In genomic region chr17:32281126-32281525, GRCm38 (mm10) we compare ENCODE assay signal across 17 mouse cellular contexts. TPM values are rescaled to one million over a fixed set of nuclear protein-coding genes. Genes with fewer than 3 reads are reported as not detected.
DNase-seq lines count a peak whose midpoint lies in the region; ATAC-seq and TF ChIP-seq lines count a peak whose summit lies in the region.
"Had no signal": no experiment of that assay in that cellular context is flagged by ENCODE, and none has a peak within 500 bp of the region (broad histone marks: within the 10 kb centered on the region; RNA-seq: fewer than 3 reads in every experiment).

No protein-coding gene starts in this region.

- H3K27me3 ChIP-seq in limb, embryonic 12.5 days: no peaks in the 10 kb centered on the region
- no peaks in the 10 kb centered on the region for H3K27me3 ChIP-seq in limb, embryonic 10.5 days (ENCODE audit: low read depth, poor library complexity, severe bottlenecking)
- no peaks in the 10 kb centered on the region for H3K27me3 ChIP-seq in ES-Bruce4 (ENCODE audit: control insufficient read depth, insufficient read depth, low read length, poor library complexity, severe bottlenecking)
- no peaks in the 10 kb centered on the region for H3K27me3 ChIP-seq in liver, embryonic 16.5 days (ENCODE audit: control insufficient read depth, insufficient read depth, low read depth, low read length)
- no peaks in the 10 kb centered on the region for H3K27me3 ChIP-seq in forebrain, embryonic 11.5 days (ENCODE audit: control insufficient read depth, insufficient read depth, low read length)
- H3K27me3 ChIP-seq: forebrain, embryonic 15.5 days; midbrain, embryonic 12.5 days had no signal

- H3K4me1 ChIP-seq in limb, embryonic 12.5 days (replicated peaks): peaks cover 24% of the 10 kb centered on the region
- H3K4me1 ChIP-seq in limb, embryonic 10.5 days: peaks cover 22% of the 10 kb centered on the region; the same call in 1 of the 2 replicates
- no peaks in the 10 kb centered on the region for H3K4me1 ChIP-seq in ES-Bruce4 (ENCODE audit: control insufficient read depth, insufficient read depth, low read length)
- H3K4me1 ChIP-seq in liver, embryonic 16.5 days (ENCODE audit: control insufficient read depth, low read depth, low read length): peaks cover 36% of the 10 kb centered on the region
- peaks cover 9% of the 10 kb centered on the region; the same call in 1 of the 2 replicates for H3K4me1 ChIP-seq in forebrain, embryonic 11.5 days (replicated peaks; ENCODE audit: control insufficient read depth, insufficient read depth, low read length)

- TF ChIP-seq CTCF in ES-Bruce4 (IDR thresholded peaks at IDR 0.05; ENCODE audit: low read depth, low read length): no peak

- no peak for DNase-seq in limb, embryonic 10.5 days (ENCODE audit: low spot score)
- peak; percentile 86 for DNase-seq in R1 (ENCODE audit: low read depth, low spot score)
- no peak for DNase-seq in forebrain, embryonic 11.5 days (ENCODE audit: low spot score)
- DNase-seq: adrenal gland, postnatal 14 days; cerebellum, postnatal 10 days; heart, adult 2 months; kidney, postnatal 10 days; lung, adult 18-20 months; lung, postnatal 36 days had no signal

- H3K4me3 ChIP-seq in limb, embryonic 12.5 days (replicated peaks): 0 out of 2 replicates have a peak overlapping the region, but pooled peaks have one; percentile 4
- no peak overlapping the region for H3K4me3 ChIP-seq in limb, embryonic 10.5 days
- 0 out of 2 replicates have a peak overlapping the region, but pooled peaks have one; percentile 17 for H3K4me3 ChIP-seq in ES-Bruce4 (ENCODE audit: low read depth, low read length)
- no peak overlapping the region for H3K4me3 ChIP-seq in liver, embryonic 16.5 days (ENCODE audit: low read depth, low read length)
- no peak overlapping the region for H3K4me3 ChIP-seq in forebrain, embryonic 11.5 days (ENCODE audit: low read depth, low read length)
- H3K4me3 ChIP-seq: forebrain, embryonic 15.5 days; midbrain, embryonic 12.5 days had no signal

- TF ChIP-seq POLR2A in ES-Bruce4 (IDR thresholded peaks at IDR 0.05; ENCODE audit: insufficient read depth, low read length): no peak

- no peak for TF ChIP-seq EP300 in ES-Bruce4 (IDR thresholded peaks at IDR 0.05; ENCODE audit: insufficient read depth, low read depth, low read length)

- ATAC-seq in limb, embryonic 12.5 days (ENCODE audit: insufficient number of reproducible peaks, insufficient read depth, low FRiP score, low TSS enrichment, low read depth): no peak
- ATAC-seq in liver, embryonic 16.5 days (ENCODE audit: low read depth): no peak
- ATAC-seq in erythroid progenitor cell, adult 5-6 weeks (replicated peaks; ENCODE audit: low FRiP score, poor library complexity, severe bottlenecking): no peak
- ATAC-seq in forebrain, embryonic 11.5 days (replicated peaks; ENCODE audit: low FRiP score): no peak
- ATAC-seq: CD4-positive, CD25-positive, alpha-beta regulatory T cell, adult 4 months; forebrain, embryonic 15.5 days; inflammation-experienced regulatory T-cells, adult 6 months had no signal

- no peaks in the 10 kb centered on the region; the same call in 1 of the 2 replicates for H3K36me3 ChIP-seq in limb, embryonic 12.5 days
- H3K36me3 ChIP-seq in limb, embryonic 10.5 days: peaks cover 15% of the 10 kb centered on the region
- H3K36me3 ChIP-seq in ES-Bruce4 (ENCODE audit: control insufficient read depth, insufficient read depth, low read length, poor library complexity, severe bottlenecking): no peaks in the 10 kb centered on the region
- no peaks in the 10 kb centered on the region for H3K36me3 ChIP-seq in liver, embryonic 16.5 days (ENCODE audit: control insufficient read depth, insufficient read depth)
- no peaks in the 10 kb centered on the region for H3K36me3 ChIP-seq in forebrain, embryonic 11.5 days (ENCODE audit: control insufficient read depth, insufficient read depth, low read length)
- H3K36me3 ChIP-seq: forebrain, embryonic 15.5 days; midbrain, embryonic 12.5 days had no signal

- H3K9me3 ChIP-seq in limb, embryonic 12.5 days: no peaks in the 10 kb centered on the region
- no peaks in the 10 kb centered on the region for H3K9me3 ChIP-seq in limb, embryonic 10.5 days (replicated peaks)
- no peaks in the 10 kb centered on the region for H3K9me3 ChIP-seq in ES-Bruce4 (replicated peaks; ENCODE audit: control insufficient read depth, insufficient read depth, low read length, poor library complexity, severe bottlenecking)
- H3K9me3 ChIP-seq in liver, embryonic 16.5 days (replicated peaks; ENCODE audit: control insufficient read depth, low read length): no peaks in the 10 kb centered on the region
- no peaks in the 10 kb centered on the region for H3K9me3 ChIP-seq in forebrain, embryonic 11.5 days (ENCODE audit: control insufficient read depth, low read length)
- H3K9me3 ChIP-seq: forebrain, embryonic 15.5 days; midbrain, embryonic 12.5 days had no signal

- WGBS in limb, embryonic 12.5 days: 92% methylated on average over 2 of the region's 2 CpGs
- 95% methylated on average over 2 of the region's 2 CpGs for WGBS in limb, embryonic 10.5 days
- WGBS in liver, embryonic 16.5 days (ENCODE audit: insufficient replicate concordance): 78% methylated on average over 2 of the region's 2 CpGs
- WGBS in forebrain, embryonic 11.5 days: 96% methylated on average over 2 of the region's 2 CpGs

- H3K4me2 ChIP-seq in limb, embryonic 12.5 days: 0 out of 2 replicates have a peak overlapping the region, but pooled peaks have one; percentile 4
- peak overlapping the region; percentile 30 for H3K4me2 ChIP-seq in liver, embryonic 16.5 days (ENCODE audit: low read depth, low read length)
- H3K4me2 ChIP-seq in forebrain, embryonic 11.5 days (ENCODE audit: low read depth, low read length, severe bottlenecking): no peak overlapping the region
- H3K4me2 ChIP-seq: forebrain, embryonic 15.5 days; midbrain, embryonic 12.5 days had no signal

- 0 out of 2 replicates have a peak overlapping the region, but pooled peaks have one; percentile 4 for H3K27ac ChIP-seq in limb, embryonic 12.5 days
- no peak overlapping the region for H3K27ac ChIP-seq in limb, embryonic 10.5 days
- H3K27ac ChIP-seq in ES-Bruce4 (ENCODE audit: insufficient read depth, low read length): peak overlapping the region; percentile 33; the same call in 1 of the 2 replicates
- no peak overlapping the region for H3K27ac ChIP-seq in liver, embryonic 16.5 days (ENCODE audit: low read length)
- H3K27ac ChIP-seq in forebrain, embryonic 11.5 days (ENCODE audit: low read depth, low read length): no peak overlapping the region
- H3K27ac ChIP-seq: forebrain, embryonic 15.5 days; heart, adult 2 months; midbrain, embryonic 12.5 days had no signal

- H3K9ac ChIP-seq in limb, embryonic 12.5 days (replicated peaks): no peak overlapping the region
- no peak overlapping the region for H3K9ac ChIP-seq in ES-Bruce4 (ENCODE audit: low read depth, poor library complexity, severe bottlenecking)
- H3K9ac ChIP-seq in liver, embryonic 16.5 days (ENCODE audit: low read depth, low read length): no peak overlapping the region
- H3K9ac ChIP-seq in forebrain, embryonic 11.5 days (ENCODE audit: low read length): no peak overlapping the region
- H3K9ac ChIP-seq: forebrain, embryonic 15.5 days; midbrain, embryonic 12.5 days had no signal

RNA-seq across cellular contexts. Expression of gene Brd4, which starts 3.4 kb away (rescaled TPM):
- polyA plus RNA-seq in limb, embryonic 12.5 days (2016; fragmentation: Nextera tagmentation; extraction: Ambion mirVana): 98.2 and 119 TPM in 2 replicates
- 132 and 134 TPM in 2 replicates for polyA plus RNA-seq in limb, embryonic 10.5 days (2016; fragmentation: Nextera tagmentation; extraction: Ambion mirVana)
- 190 and 191 TPM in 2 replicates for polyA plus RNA-seq in ES-Bruce4 (2011; ENCODE audit: insufficient read depth, insufficient read length, low read depth, missing spikeins)
- polyA plus RNA-seq in liver, embryonic 16.5 days (2015; fragmentation: Nextera tagmentation; extraction: Ambion mirVana): 28.3 and 36.0 TPM in 2 replicates
- total RNA-seq in erythroid progenitor cell, adult 5-6 weeks (2015; ENCODE audit: low replicate concordance): 116 and 144 TPM in 2 replicates
- 61.8 and 82.5 TPM in 2 replicates for total RNA-seq in erythroid progenitor cell, adult 5-6 weeks (2017; ENCODE audit: low replicate concordance)
- polyA plus RNA-seq in forebrain, embryonic 11.5 days (2014; fragmentation: Nextera tagmentation; extraction: Ambion mirVana): 130 and 143 TPM in 2 replicates

RNA-seq across cellular contexts. Expression of gene Akap8, which starts 39.9 kb away (rescaled TPM):
- 151 and 153 TPM in 2 replicates for polyA plus RNA-seq in limb, embryonic 12.5 days (2016; fragmentation: Nextera tagmentation; extraction: Ambion mirVana)
- polyA plus RNA-seq in limb, embryonic 10.5 days (2016; fragmentation: Nextera tagmentation; extraction: Ambion mirVana): 142 and 157 TPM in 2 replicates
- polyA plus RNA-seq in ES-Bruce4 (2011; ENCODE audit: insufficient read depth, insufficient read length, low read depth, missing spikeins): 135 and 154 TPM in 2 replicates
- 29.7 and 31.2 TPM in 2 replicates for polyA plus RNA-seq in liver, embryonic 16.5 days (2015; fragmentation: Nextera tagmentation; extraction: Ambion mirVana)
- 26.8 and 33.5 TPM in 2 replicates for total RNA-seq in erythroid progenitor cell, adult 5-6 weeks (2015; ENCODE audit: low replicate concordance)
- 60.9 and 62.4 TPM in 2 replicates for total RNA-seq in erythroid progenitor cell, adult 5-6 weeks (2017; ENCODE audit: low replicate concordance)
- polyA plus RNA-seq in forebrain, embryonic 11.5 days (2014; fragmentation: Nextera tagmentation; extraction: Ambion mirVana): 70.5 and 78.4 TPM in 2 replicates

Comparison
In these comparisons a context has a peak if more than half of its experiments do, and no peak if none do; other contexts are left out.
1. H3K27ac ChIP-seq: peak in limb, embryonic 12.5 days (single experiment) and ES-Bruce4 (single experiment); none in limb, embryonic 10.5 days (single experiment), liver, embryonic 16.5 days (single experiment) and forebrain, embryonic 11.5 days (single experiment).
2. H3K4me3 ChIP-seq: peak in limb, embryonic 12.5 days (single experiment) and ES-Bruce4 (single experiment); none in limb, embryonic 10.5 days (single experiment), liver, embryonic 16.5 days (single experiment) and forebrain, embryonic 11.5 days (single experiment).